Mouse (Mus musculus) megakaryocyte progenitor cell, adult 5-6 weeks (primary cell): ENCODE data around the gene Igf1r. TPM values are rescaled to one million over a fixed set of nuclear protein-coding genes. Genes with fewer than 3 reads are reported as not detected.

ENCODE experiments used
- ATAC-seq: replicated peaks from 2 replicates; pipeline ENCODE4 v1.8.0; 2016; ENCODE audit warnings: mild to moderate bottlenecking, moderate TSS enrichment, inconsistent platforms; ENCODE audit not compliant: poor library complexity
- total RNA-seq, 2 experiments: library from RNA; stranded (forward) in 1 of 2; stranded (reverse) in 1 of 2; fragments of 157-497, 149-512 nt in 1 of 2; fragments of 200-1000 nt in 1 of 2; gene quantifications; 2 replicates each; pipeline versions ENCODE4 v1.2.3 to v1.2.4; 2015 to 2017

Gene Igf1r
- total RNA-seq, 2 experiments from 2014 or later: 25.0 to 50.3 TPM

GRCm38 (mm10) chr7:68258326-68259150, 305.9 kb downstream of the Igf1r start:
- ATAC-seq: no peak

GRCm38 (mm10) chr7:68259523-68260081, 307.0 kb downstream of the Igf1r start:
- no peak for ATAC-seq

DNA sequence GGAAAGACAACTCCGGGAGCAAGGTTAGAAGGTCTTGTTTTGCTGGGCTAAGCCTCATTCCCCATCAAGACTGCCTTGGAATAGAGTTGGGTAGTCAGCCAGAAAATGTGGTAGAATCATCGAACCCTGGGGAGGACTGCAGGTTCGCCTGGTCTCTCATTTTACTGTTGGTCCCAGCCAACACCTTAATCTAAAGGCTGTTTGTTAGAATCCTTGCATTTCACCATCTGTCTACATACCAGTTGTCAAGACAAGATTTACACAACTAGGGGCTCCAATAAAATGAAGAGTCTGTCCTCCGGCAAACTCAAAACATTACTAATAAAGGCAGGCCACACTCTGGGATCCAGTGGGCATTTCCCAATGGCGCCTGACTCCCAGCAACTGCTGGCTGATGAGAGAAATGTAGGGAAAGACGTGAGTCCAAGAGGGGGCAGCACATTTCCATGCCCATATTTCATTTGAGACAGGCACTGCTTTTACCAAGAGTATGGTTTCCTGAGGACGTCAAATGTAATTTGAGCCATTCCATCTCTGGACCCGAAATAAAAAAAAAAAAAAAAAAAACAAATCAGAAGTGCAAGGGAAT, 310.1 kb downstream of the Igf1r start:
- ATAC-seq: no peak

DNA sequence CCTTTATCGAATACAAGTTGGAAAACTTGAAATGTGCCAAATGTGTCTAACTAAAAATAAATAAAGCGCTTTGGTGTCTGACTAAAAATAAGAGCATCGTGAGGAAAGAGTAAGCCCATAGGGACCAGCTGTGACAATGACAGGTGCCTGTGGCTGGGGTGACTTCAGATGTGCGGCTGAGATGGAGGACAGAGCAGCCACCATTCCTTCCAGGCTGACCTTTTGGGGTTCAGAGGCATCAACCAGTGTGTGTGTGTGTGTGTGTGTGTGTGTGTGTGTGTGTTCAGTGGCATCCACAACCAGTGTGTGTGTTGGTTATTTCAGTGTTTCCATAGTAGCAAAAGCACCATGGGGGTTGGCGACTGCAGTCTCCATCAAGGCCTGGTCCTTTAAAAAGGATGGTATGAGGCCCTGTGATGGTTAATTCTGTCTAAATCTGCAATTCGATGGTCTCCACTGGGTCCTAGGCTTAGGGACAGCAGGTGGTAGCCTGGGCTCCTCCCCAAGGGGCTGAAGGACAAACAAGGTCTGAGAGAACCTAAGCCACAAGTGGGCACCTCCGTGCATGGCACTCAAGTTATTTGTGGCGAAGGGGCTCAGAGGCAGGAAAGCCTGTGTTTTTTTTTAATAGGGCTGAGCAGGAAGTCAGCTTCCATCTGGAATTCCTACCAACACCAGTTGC, 310.9 kb downstream of the Igf1r start:
- ATAC-seq: no peak

- ATAC-seq: 0 out of 2 replicates have a peak, but pooled peaks have one; percentile 11
Measured at GRCm38 (mm10) chr7:68264028-68264453, 311.4 kb downstream of the Igf1r start, which contains the start of gene Pgpep1l. TSS of gene Pgpep1l (minus strand) at chr7:68264233.

GRCm38 (mm10) chr7:68264531-68264930, 311.9 kb downstream of the Igf1r start:
- ATAC-seq: peak; percentile 29; the same call in 1 of the 2 replicates

- no peak for ATAC-seq
Measured at GRCm38 (mm10) chr7:68265391-68265790, 312.8 kb downstream of the Igf1r start.

DNA sequence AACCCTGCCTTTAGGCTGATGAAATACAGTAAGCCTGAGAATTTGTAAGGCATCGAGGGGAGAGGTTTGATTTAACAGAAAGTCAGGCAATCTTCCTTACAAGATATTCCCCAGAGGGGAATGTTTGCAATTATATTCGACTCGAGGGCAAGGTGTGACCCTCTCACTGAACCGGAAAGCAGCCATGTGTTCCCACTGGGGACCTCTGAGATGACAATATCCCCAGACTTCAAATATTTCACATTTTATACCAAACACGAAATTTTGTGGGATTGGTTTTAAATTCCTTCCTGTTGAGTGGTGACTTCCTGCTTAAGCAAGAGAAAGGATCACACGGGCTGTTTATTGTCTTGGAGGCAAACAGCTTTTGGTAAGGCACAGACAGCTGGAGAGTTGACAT, 314.1 kb downstream of the Igf1r start:
- no peak for ATAC-seq

DNA sequence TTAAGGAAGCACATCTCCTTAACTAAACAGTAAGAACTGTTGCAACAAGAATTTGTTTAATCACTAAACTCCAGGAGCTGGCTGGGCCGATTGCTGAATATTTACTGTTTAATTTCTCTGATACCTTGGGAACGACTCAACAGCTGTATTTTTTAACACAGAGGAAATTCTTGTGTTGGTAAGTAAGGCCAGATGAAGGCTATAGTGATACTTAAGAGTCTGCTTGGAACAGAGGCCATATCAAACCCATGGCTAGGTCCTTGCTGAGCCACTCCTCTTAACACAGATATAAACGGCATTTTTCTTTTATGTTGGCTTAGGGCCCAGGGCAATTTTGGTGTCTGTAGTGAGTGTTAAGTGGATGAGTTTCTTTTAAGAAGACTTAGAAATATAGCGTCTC, 317.9 kb downstream of the Igf1r start:
- no peak for ATAC-seq

GRCm38 (mm10) chr7:68271816-68272215, 319.2 kb downstream of the Igf1r start:
- no peak for ATAC-seq

DNA sequence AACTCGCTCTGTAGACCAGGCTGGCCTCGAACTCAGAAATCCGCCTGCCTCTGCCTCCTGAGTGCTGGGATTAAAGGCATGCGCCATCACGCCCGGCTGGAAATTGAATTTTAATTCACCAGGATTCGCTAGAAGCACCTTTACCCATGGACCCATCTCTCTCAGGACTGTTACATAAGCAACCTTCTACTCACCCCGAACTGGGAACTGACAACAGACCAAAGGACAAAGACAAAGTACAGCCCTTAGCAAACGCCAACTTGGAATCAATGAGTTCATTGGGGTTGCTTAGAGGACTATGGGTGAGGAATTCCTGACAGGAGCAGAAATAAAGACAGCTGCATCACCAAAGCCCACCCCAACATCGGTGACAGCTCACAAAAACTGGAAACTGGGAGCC, 320.0 kb downstream of the Igf1r start:
- ATAC-seq: no peak

GRCm38 (mm10) chr7:68273515-68273914, 320.9 kb downstream of the Igf1r start, which contains the start of gene Fam169b:
TSS of gene Fam169b (plus strand) at chr7:68273839.
- no peak for ATAC-seq

- no peak for ATAC-seq
Measured at GRCm38 (mm10) chr7:68274218-68274617, 321.6 kb downstream of the Igf1r start.

DNA sequence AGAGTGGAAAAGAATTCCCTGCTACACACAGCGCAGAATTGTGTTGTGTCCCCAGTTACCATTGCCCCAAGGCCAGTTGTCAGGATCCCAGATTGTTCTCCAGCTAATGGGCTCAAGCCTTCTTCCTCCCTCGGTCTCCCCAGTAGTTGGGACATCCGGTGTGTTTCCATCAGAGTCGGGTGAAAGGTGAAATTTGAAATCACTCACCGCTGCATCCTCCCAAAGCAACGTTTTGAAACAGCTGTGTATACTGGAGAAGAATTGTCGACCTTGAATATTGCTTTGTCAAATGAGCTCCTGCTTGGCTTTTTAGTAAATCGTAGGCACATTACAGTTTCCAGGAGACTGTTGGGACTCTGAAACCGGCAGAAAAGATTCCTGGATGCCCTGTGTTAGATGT, 322.3 kb downstream of the Igf1r start:
- no peak for ATAC-seq

GRCm38 (mm10) chr7:68275445-68275837, 322.8 kb downstream of the Igf1r start:
- ATAC-seq: peak; percentile 36

- ATAC-seq: peak; percentile 62
Measured at GRCm38 (mm10) chr7:68275838-68276731, 323.5 kb downstream of the Igf1r start.

DNA sequence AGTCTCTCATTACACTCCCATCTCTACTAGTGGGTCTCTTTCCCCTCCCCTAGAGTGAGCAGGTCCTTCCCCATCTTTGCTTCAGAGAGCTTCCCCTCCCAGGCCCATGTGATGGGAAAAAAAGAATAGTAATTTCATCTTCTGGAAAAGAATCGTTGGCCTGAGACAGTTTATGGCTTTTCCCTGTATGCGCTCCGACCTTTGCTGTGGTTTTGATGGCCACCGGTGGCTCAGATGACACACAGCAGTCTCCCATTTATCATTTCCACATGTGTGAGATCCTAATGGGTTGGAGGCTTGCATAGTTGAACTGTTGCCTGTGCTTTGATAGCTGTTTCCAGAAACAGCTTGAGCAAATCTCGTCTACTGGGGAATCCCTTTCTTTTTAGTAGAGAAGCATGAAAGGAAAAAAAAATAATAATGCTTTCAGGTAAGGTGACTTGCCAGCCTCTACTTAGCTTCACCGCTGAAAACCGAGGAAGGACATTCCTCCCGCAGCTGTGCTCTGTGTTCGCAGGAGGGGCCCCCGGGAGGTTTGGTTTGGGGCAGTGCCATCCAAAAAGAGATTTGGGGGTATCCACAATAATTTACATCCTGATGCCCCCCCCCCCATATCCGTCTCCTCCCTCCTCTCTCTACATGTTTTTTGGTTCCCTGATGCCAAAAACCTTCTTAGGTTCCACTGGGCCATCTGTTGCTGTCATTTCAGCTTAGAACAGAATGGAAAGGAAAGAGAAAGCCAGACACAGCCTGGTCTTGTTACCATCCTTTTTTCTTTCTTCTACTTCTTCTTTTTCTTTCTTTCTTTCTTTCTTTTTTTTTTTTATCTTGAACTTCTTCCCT, 324.6 kb downstream of the Igf1r start:
- no peak for ATAC-seq

- ATAC-seq: no peak
Measured at GRCm38 (mm10) chr7:68277897-68278270, 325.3 kb downstream of the Igf1r start.

- no peak for ATAC-seq
Measured at GRCm38 (mm10) chr7:68278385-68278784, 325.8 kb downstream of the Igf1r start.
